Mouse (Mus musculus) 3134 (cell line): Measurements from ENCODE around the gene Nbeal1.
A peak's percentile ranks its signal among the peaks of the same experiment; 100 is the strongest.
"Not testable (repeated sequence)": the region's sequence is repeated elsewhere in the genome, so short reads cannot be mapped to it uniquely, and the experiment has no call there.

Experiments used
- DNase-seq: peaks from one replicate; pipeline ENCODE4 v3.0.0-alpha.2; 2011; ENCODE audit warnings: low spot score; ENCODE audit not compliant: insufficient read length; ENCODE audit errors: extremely low read depth

Nbeal1 gene

GRCm38 (mm10) chr1:60179932-60180783 is at the start of gene Nbeal1:
Gene Nbeal1, plus strand, starts transcription at chr1:60180599.
- peak; percentile 100 for DNase-seq

GRCm38 (mm10) chr1:60137346-60137745 is 43.1 kb upstream of the Nbeal1 start:
- no peak for DNase-seq

GRCm38 (mm10) chr1:60152700-60153099 is 27.7 kb upstream of the Nbeal1 start:
- DNase-seq = no peak

GRCm38 (mm10) chr1:60156651-60157050 is 23.7 kb upstream of the Nbeal1 start:
- DNase-seq = no peak

DNA sequence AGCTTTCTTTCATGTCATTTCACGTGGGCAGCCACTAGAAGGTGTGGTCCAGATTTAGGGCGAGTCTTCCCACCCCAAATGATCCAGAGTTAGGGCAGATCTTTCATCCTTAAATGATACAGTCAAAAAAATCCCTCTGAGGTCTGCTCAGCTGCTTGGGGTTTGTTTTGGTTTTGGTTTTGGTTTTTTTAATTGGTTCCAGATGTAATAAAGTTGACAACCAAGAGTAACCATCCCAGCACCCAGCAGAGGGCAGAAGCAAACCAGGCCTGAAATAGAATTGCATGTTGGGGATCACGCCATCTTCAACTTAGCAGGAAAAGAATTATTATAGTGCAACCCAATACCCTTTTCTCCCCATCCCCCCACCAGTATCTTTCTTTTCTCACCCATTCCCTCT is 22.0 kb upstream of the Nbeal1 start:
- DNase-seq = no peak

DNA sequence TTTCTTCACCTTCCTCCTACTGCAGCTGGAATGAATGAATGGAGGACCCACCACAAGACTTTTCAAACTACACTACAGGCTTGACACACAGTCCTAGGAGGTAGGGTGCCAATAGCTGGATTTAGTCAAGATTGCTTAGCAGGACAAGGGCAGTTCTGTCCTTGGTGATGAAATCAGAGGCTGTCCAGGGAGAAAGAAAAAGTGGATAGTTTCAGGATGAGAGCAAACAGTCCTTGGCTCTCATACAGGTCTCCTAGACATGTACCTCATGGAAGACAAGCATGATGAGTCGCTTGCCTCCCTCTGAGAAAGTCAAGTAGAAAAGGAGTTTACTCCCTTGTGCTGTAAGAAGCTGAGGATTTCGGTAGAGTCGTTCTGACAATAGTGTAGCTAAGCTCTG is 16.7 kb upstream of the Nbeal1 start:
- no peak for DNase-seq

DNA sequence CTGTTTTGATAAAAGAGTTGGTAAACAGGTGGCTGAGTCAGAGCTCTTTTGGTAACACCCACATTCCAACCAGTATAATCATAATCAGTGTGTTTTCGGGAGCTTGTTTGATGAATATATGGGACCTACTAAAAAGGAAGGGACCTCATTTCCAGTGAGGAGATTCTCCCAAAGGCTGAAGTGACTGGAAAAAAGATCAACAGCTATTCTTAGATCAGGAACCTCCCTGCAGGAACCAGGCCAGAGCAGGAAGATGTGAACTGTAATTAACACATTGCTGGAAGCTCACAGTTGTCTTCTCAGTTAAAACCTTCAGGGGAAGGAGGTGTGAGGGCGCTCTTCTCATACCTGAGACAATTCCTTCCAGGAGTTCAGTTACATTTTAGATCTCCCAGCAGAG is 10.8 kb upstream of the Nbeal1 start:
- peak; percentile 9 for DNase-seq

GRCm38 (mm10) chr1:60170251-60170650 is 10.1 kb upstream of the Nbeal1 start:
- DNase-seq = no peak

- no peak for DNase-seq
Observed at GRCm38 (mm10) chr1:60173119-60173518, 7.3 kb upstream of the Nbeal1 start.

DNA sequence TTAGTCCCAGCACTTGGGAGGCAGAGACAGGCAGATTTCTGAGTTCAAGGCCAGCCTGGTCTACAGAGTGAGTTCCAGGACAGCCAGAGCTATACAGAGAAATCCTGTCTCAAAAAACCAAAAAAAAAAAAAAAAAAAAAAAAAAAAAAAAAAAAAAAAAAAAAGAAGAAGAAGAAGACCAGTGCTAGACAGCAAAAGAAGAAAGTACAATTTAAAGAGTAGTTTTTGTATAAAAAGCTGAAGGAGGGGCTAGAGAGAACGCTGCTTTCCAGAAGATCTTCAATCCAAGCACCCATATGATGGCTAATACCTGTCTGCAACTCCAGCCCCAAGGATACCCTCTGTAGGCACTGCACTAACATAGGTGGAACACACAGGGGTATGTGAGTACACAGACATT is 2.6 kb upstream of the Nbeal1 start:
- not testable (repeated sequence) for DNase-seq

GRCm38 (mm10) chr1:60179376-60179775 is 1.0 kb upstream of the Nbeal1 start:
- peak; percentile 18 for DNase-seq

- DNase-seq = peak; percentile 74
Observed at GRCm38 (mm10) chr1:60180784-60181221, 404 bp downstream of the Nbeal1 start.

GRCm38 (mm10) chr1:60188454-60188853 is 8.1 kb downstream of the Nbeal1 start:
- no peak for DNase-seq

DNA sequence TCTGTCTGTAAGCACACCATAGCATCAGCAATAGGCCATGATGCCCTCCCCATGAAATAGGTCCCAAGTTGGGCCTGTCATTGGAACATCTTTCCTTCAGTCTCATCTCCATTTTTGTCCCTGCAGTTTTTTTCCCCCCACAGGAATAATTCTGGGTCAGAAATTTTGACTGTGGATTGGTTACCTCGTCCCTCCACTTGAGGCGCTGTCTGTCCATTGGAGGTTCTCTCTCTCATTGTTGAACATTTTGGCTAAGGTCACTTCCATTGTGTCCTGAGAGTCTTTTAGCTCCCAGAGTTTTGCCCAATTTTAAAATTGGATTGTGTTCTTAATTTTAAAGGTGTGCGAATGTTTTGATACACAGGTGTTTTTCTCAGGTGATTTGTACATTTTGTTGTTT is 16.4 kb downstream of the Nbeal1 start:
- DNase-seq = no peak

GRCm38 (mm10) chr1:60199006-60199405 is 18.6 kb downstream of the Nbeal1 start:
- no peak for DNase-seq

DNA sequence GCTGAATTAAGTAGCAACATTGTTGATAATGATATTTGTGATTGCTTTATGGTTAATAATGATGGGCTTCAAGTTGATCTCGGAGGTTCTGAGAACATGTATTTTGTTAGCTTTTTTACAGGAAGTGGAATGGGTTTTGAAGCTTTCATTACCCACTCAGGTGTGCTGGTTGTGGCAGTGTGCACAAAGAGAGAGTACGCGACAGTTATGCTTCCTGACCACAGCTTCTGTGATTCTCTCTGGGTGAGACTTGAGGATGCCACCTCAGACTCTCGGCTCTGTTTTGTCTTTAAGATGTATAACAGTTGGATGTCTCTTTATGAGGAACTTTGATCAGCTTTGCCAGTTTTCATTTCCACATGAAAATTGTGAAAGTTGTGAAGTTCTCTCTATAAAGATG is 55.9 kb downstream of the Nbeal1 start:
- no peak for DNase-seq

GRCm38 (mm10) chr1:60240430-60240829 is 60.0 kb downstream of the Nbeal1 start:
- no peak for DNase-seq

- DNase-seq = no peak
Observed at GRCm38 (mm10) chr1:60268113-60268512, 87.7 kb downstream of the Nbeal1 start.

DNA sequence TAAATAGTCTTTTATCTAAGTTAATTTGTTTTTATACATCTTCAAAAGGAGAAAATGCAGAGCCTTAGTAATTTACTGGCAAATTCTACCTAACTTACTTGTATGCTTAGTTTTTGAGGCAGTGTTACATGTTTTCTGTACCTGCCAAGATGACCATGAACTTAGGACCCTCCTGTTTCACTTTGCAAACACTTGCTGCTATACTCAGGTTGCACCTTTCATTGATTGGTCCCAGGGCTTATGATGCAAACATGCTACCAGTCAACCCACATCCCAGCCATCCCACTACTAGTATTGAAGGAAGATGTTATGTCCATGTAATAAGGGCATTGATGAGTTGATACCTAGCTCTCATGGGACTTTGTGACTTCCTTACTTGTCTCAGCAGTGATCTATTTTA is 88.9 kb downstream of the Nbeal1 start:
- DNase-seq = no peak

- DNase-seq = no peak
Observed at GRCm38 (mm10) chr1:60272471-60272870, 92.1 kb downstream of the Nbeal1 start.

GRCm38 (mm10) chr1:60293921-60294320 is 113.5 kb downstream of the Nbeal1 start:
- DNase-seq = no peak

DNA sequence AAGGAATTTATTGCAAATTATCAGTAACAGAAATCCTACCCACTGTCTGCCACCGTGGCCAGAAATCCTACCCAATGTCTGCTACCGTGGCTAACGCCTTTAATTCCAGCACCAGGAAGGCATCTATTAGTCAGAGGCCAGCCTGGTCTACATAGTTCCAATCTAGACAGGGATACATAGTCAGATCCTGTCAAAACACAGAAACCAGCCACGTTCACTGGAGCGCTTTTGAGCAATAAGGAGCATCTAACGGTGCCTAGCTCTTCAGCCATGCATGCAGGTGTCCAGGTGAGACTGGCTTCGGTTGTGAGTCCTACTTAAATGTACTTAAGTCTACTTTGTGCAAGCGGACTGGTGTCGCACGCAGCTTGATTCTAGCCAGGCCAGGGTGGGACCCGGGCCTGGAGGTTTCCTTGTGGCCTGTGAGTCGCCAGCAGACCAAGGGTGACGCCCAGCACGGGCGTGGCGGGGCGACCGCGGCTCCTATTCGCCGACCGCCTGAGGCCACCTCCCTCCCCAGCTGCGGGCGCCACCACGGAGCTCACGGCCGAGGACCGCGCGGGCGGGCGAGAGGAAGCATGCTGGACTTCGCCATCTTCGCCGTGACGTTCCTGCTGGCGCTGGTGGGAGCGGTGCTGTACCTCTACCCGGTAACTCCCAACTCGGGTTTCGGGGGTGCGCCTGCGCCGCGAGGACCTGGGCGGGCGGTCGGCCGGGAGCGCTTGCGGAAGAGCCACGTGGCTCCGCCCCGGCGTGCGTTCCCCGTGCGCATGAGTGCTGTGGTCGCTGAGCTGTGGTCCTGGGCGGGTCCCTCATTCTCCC is 162.6 kb downstream of the Nbeal1 start, which contains the start of gene Cyp20a1:
Cyp20a1 (plus strand) TSS at position 516 of the 822 bp plus-strand sequence.
- peak; percentile 97 for DNase-seq
